Comparison of ENCODE assay signal across 8 mouse cellular contexts in genomic region chr5:111330417-111331098, GRCm38 (mm10). TPM values are rescaled to one million over a fixed set of nuclear protein-coding genes. Genes with fewer than 3 reads are reported as not detected.
DNase-seq lines count a peak whose midpoint lies in the region; ATAC-seq and TF ChIP-seq lines count a peak whose summit lies in the region.

TSS of gene Pitpnb (plus strand) at chr5:111330763.

- H3K27me3 ChIP-seq in heart, embryonic 10.5 days (ENCODE audit: insufficient read depth, poor library complexity, severe bottlenecking) = no peaks in the 10 kb centered on the region
- H3K27me3 ChIP-seq in kidney, embryonic 15.5 days = no peaks in the 10 kb centered on the region

- H3K36me3 ChIP-seq in heart, embryonic 10.5 days = peaks cover 16% of the 10 kb centered on the region
- peaks cover 22% of the 10 kb centered on the region for H3K36me3 ChIP-seq in kidney, embryonic 15.5 days

- H3K27ac ChIP-seq in bone marrow macrophage, adult 2 months (ENCODE audit: insufficient read depth, low read depth, low read length) = peak within 1 kb of the TSS; percentile 53
- peak within 1 kb of the TSS; percentile 59 for H3K27ac ChIP-seq in embryonic fibroblast, embryonic 13.5 days (ENCODE audit: insufficient read depth, low read length)
- H3K27ac ChIP-seq in heart, embryonic 10.5 days = peak within 1 kb of the TSS; percentile 97
- peak within 1 kb of the TSS; percentile 89 for H3K27ac ChIP-seq in kidney, embryonic 15.5 days

- peaks cover 2% of the 10 kb centered on the region; the same call in 1 of the 2 replicates for H3K9me3 ChIP-seq in heart, embryonic 10.5 days
- H3K9me3 ChIP-seq in kidney, embryonic 15.5 days (replicated peaks) = no peaks in the 10 kb centered on the region

- no peak for TF ChIP-seq CTCF in bone marrow macrophage, adult 2 months (IDR thresholded peaks at IDR 0.05; ENCODE audit: low read depth, low read length)
- no peak for TF ChIP-seq CTCF in embryonic fibroblast, embryonic 13.5 days (IDR thresholded peaks at IDR 0.05; ENCODE audit: borderline replicate concordance, insufficient read depth, low read length)

- peak; percentile 99 for ATAC-seq in kidney, embryonic 15.5 days (replicated peaks; ENCODE audit: low FRiP score)
- ATAC-seq in monocyte, adult 5-6 weeks (replicated peaks; ENCODE audit: insufficient number of reproducible peaks, low FRiP score, low TSS enrichment, poor library complexity, severe bottlenecking) = peak; percentile 91

- H3K4me1 ChIP-seq in bone marrow macrophage, adult 2 months (ENCODE audit: control insufficient read depth, insufficient read depth, low read length) = peaks cover 11% of the 10 kb centered on the region
- peaks cover 6% of the 10 kb centered on the region for H3K4me1 ChIP-seq in embryonic fibroblast, embryonic 13.5 days (ENCODE audit: control insufficient read depth, insufficient read depth, low read length)
- H3K4me1 ChIP-seq in heart, embryonic 10.5 days = peaks cover 22% of the 10 kb centered on the region
- H3K4me1 ChIP-seq in kidney, embryonic 15.5 days = peaks cover 18% of the 10 kb centered on the region

- under 1% methylated on average over 78 of the region's 78 CpGs for WGBS in heart, embryonic 10.5 days
- under 1% methylated on average over 69 of the region's 78 CpGs for WGBS in kidney, embryonic 15.5 days

- peak within 1 kb of the TSS; percentile 78 for H3K4me2 ChIP-seq in kidney, embryonic 15.5 days

- peak; percentile 96 for DNase-seq in A20 (ENCODE audit: low read depth, low spot score)
- peak; percentile 97 for DNase-seq in heart, embryonic 10.5 days (ENCODE audit: low spot score)
- DNase-seq in liver = peak; percentile 98
- DNase-seq in spleen, postnatal 4 days (ENCODE audit: low spot score in 2 of 2) = peak; percentile 99

- TF ChIP-seq POLR2A in bone marrow macrophage, adult 2 months (IDR thresholded peaks at IDR 0.05; ENCODE audit: borderline replicate concordance, low read depth, low read length) = peak; percentile 66; the same call in 1 of the 2 replicates
- TF ChIP-seq POLR2A in embryonic fibroblast, embryonic 13.5 days (IDR thresholded peaks at IDR 0.05; ENCODE audit: low read depth, low read length) = peak; percentile 96

- H3K4me3 ChIP-seq in bone marrow macrophage, adult 2 months (ENCODE audit: insufficient read depth, low read length) = peak within 1 kb of the TSS; percentile 99
- H3K4me3 ChIP-seq in embryonic fibroblast, embryonic 13.5 days (ENCODE audit: insufficient read depth, low read length) = peak within 1 kb of the TSS; percentile 99
- peak within 1 kb of the TSS; percentile 98 for H3K4me3 ChIP-seq in heart, embryonic 10.5 days
- H3K4me3 ChIP-seq in kidney, embryonic 15.5 days (replicated peaks) = peak within 1 kb of the TSS; percentile 91

- peak within 1 kb of the TSS; percentile 97 for H3K9ac ChIP-seq in kidney, embryonic 15.5 days

RNA-seq across cellular contexts. Expression of gene Pitpnb, which starts in this region (rescaled TPM):
- 38.1 and 41.9 TPM in 2 replicates for polyA plus RNA-seq in bone marrow macrophage, adult 2 months (2012; ENCODE audit: insufficient read depth, insufficient read length, missing spikeins)
- 76.3 and 98.2 TPM in 2 replicates for polyA plus RNA-seq in embryonic fibroblast, embryonic 13.5 days (2011; ENCODE audit: insufficient read length, low read depth, missing spikeins)
- 93.7 and 105 TPM in 2 replicates for polyA plus RNA-seq in heart, embryonic 10.5 days (2016; fragmentation: Nextera tagmentation; extraction: Ambion mirVana)
- 101 and 104 TPM in 2 replicates for polyA plus RNA-seq in kidney, embryonic 15.5 days (2015; fragmentation: Nextera tagmentation; extraction: Ambion mirVana)
- total RNA-seq in monocyte, adult 5-6 weeks (2017) = 12.8 to 26.2 TPM (median 18.9 TPM) in 3 replicates

Comparison
In these comparisons a context has a peak if more than half of its experiments do, and no peak if none do; other contexts are left out.
1. Peak in every context shown above with its lines: DNase-seq, ATAC-seq, H3K4me3 ChIP-seq and H3K27ac ChIP-seq.